25 mouse cellular contexts compared by ENCODE assay signal in genomic region chr4:33793398-33793797, GRCm38 (mm10).
DNase-seq lines count a peak whose midpoint lies in the region; ATAC-seq and TF ChIP-seq lines count a peak whose summit lies in the region.
"Had no signal": no experiment of that assay in that cellular context is flagged by ENCODE, and none has a peak within 500 bp of the region (broad histone marks: within the 10 kb centered on the region; RNA-seq: fewer than 3 reads in every experiment).

No protein-coding gene starts in this region.

- H3K27ac ChIP-seq in hindbrain, postnatal 0 days, result no peak overlapping the region
- no peak overlapping the region for H3K27ac ChIP-seq in hindbrain, embryonic 14.5 days
- H3K27ac ChIP-seq: embryonic facial prominence, embryonic 13.5 days; forebrain, embryonic 10.5 days; heart, embryonic 10.5 days; hindbrain, embryonic 12.5 days; limb, embryonic 13.5 days; stomach, embryonic 15.5 days had no signal

- TF ChIP-seq CTCF in hindbrain, postnatal 0 days (IDR thresholded peaks at IDR 0.05; ENCODE audit: low read depth), result no peak

- no peak overlapping the region for H3K4me3 ChIP-seq in hindbrain, postnatal 0 days (ENCODE audit: low read length)
- H3K4me3 ChIP-seq in hindbrain, embryonic 14.5 days (replicated peaks; ENCODE audit: low read length), result no peak overlapping the region
- H3K4me3 ChIP-seq: embryonic facial prominence, embryonic 13.5 days; forebrain, embryonic 10.5 days; heart, embryonic 10.5 days; hindbrain, embryonic 12.5 days; limb, embryonic 13.5 days; stomach, embryonic 15.5 days had no signal

- no peak for ATAC-seq in hindbrain, postnatal 0 days
- no peak for ATAC-seq in hindbrain, embryonic 14.5 days (ENCODE audit: low FRiP score)
- ATAC-seq in activated CD4-positive, CD25-positive, alpha-beta regulatory T cell, adult 4 months, result no peak
- ATAC-seq: forebrain, embryonic 16.5 days had no signal

- DNase-seq in hindbrain, postnatal 0 days (ENCODE audit: low spot score), result peak; percentile 12
- no peak for DNase-seq in hindbrain, embryonic 14.5 days (ENCODE audit: low spot score)
- DNase-seq in cerebellum, adult 11 months, result peak; percentile 86
- DNase-seq in cerebellum, adult 9-10 months, result peak; percentile 96
- peak; percentile 85 to 89 for DNase-seq in cerebellum, postnatal 36 days
- DNase-seq in gastrocnemius, postnatal 14 days, result no peak
- DNase-seq: adrenal gland, postnatal 10 days; gastrocnemius, postnatal 10 days; heart, postnatal 36 days; kidney, adult 11 months; kidney, postnatal 14 days; lung, postnatal 36 days; midbrain, embryonic 14.5 days; right cerebral cortex, postnatal 25 days; thymus, postnatal 14 days had no signal

- H3K9ac ChIP-seq in hindbrain, postnatal 0 days (replicated peaks; ENCODE audit: low read length), result no peak overlapping the region
- H3K9ac ChIP-seq in hindbrain, embryonic 14.5 days, result no peak overlapping the region
- H3K9ac ChIP-seq: embryonic facial prominence, embryonic 13.5 days; hindbrain, embryonic 12.5 days; limb, embryonic 13.5 days; stomach, embryonic 15.5 days had no signal

- H3K9me3 ChIP-seq in hindbrain, postnatal 0 days (ENCODE audit: low read length), result no peaks in the 10 kb centered on the region
- H3K9me3 ChIP-seq in hindbrain, embryonic 14.5 days (ENCODE audit: control insufficient read depth, low read length), result no peaks in the 10 kb centered on the region
- H3K9me3 ChIP-seq: embryonic facial prominence, embryonic 13.5 days; forebrain, embryonic 10.5 days; heart, embryonic 10.5 days; hindbrain, embryonic 12.5 days; limb, embryonic 13.5 days; stomach, embryonic 15.5 days had no signal

- no peaks in the 10 kb centered on the region for H3K36me3 ChIP-seq in hindbrain, postnatal 0 days (ENCODE audit: insufficient read depth, low read length)
- no peaks in the 10 kb centered on the region for H3K36me3 ChIP-seq in hindbrain, embryonic 14.5 days (replicated peaks; ENCODE audit: control insufficient read depth, insufficient read depth)
- H3K36me3 ChIP-seq: embryonic facial prominence, embryonic 13.5 days; forebrain, embryonic 10.5 days; heart, embryonic 10.5 days; hindbrain, embryonic 12.5 days; limb, embryonic 13.5 days; stomach, embryonic 15.5 days had no signal

- intact Hi-C loops in gastrocnemius, postnatal 14 days (cut with DNase I; ENCODE audit: low total_unique reads), result no loop called here

- WGBS in hindbrain, postnatal 0 days, result 83% methylated on average over 8 of the region's 8 CpGs
- 88% methylated on average over 8 of the region's 8 CpGs for WGBS in hindbrain, embryonic 14.5 days

- H3K27me3 ChIP-seq in hindbrain, postnatal 0 days (ENCODE audit: insufficient read depth, low read length), result no peaks in the 10 kb centered on the region
- H3K27me3 ChIP-seq in hindbrain, embryonic 14.5 days (ENCODE audit: control insufficient read depth, insufficient read depth, low read length), result no peaks in the 10 kb centered on the region
- H3K27me3 ChIP-seq: CH12.LX; embryonic facial prominence, embryonic 13.5 days; hindbrain, embryonic 12.5 days; limb, embryonic 13.5 days; stomach, embryonic 15.5 days had no signal

- no peak overlapping the region for H3K4me2 ChIP-seq in hindbrain, postnatal 0 days (ENCODE audit: low read depth, low read length)
- no peak overlapping the region for H3K4me2 ChIP-seq in hindbrain, embryonic 14.5 days (replicated peaks)
- H3K4me2 ChIP-seq: embryonic facial prominence, embryonic 13.5 days; hindbrain, embryonic 12.5 days; limb, embryonic 13.5 days; liver, embryonic 11.5 days; stomach, embryonic 15.5 days had no signal

- H3K4me1 ChIP-seq in hindbrain, postnatal 0 days (ENCODE audit: insufficient read depth, low read length), result no peaks in the 10 kb centered on the region
- H3K4me1 ChIP-seq in hindbrain, embryonic 14.5 days (replicated peaks; ENCODE audit: control insufficient read depth, insufficient read depth, low read length), result no peaks in the 10 kb centered on the region
- H3K4me1 ChIP-seq: embryonic facial prominence, embryonic 13.5 days; forebrain, embryonic 10.5 days; heart, embryonic 10.5 days; hindbrain, embryonic 12.5 days; limb, embryonic 13.5 days; stomach, embryonic 15.5 days had no signal

Comparison
In these comparisons a context has a peak if more than half of its experiments do, and no peak if none do; other contexts are left out.
1. DNase-seq: peak in hindbrain, postnatal 0 days (single experiment), cerebellum, adult 11 months (single experiment), cerebellum, adult 9-10 months (single experiment) and cerebellum, postnatal 36 days (2 of 2); none in hindbrain, embryonic 14.5 days (single experiment) and gastrocnemius, postnatal 14 days (single experiment).